Mouse (Mus musculus) heart, embryonic 10.5 days (tissue): ENCODE data around the gene Gm867. TPM values are rescaled to one million over a fixed set of nuclear protein-coding genes. Genes with fewer than 3 reads are reported as not detected.

Experiments used
- DNase-seq: peaks from one replicate; pipeline ENCODE4 v3.0.0-alpha.2; 2017; ENCODE audit warnings: low spot score
- H3K27ac ChIP-seq: fragments of 300-500 bp; sonication (generic); 2 replicates; pipeline ENCODE4 v1.5.1; 2016; ENCODE audit warnings: mild to moderate bottlenecking
- H3K27me3 ChIP-seq: fragments of 300-500 bp; sonication (generic); 2 replicates; pipeline ENCODE4 v1.6.1; 2016; ENCODE audit warnings: mild to moderate bottlenecking; ENCODE audit not compliant: poor library complexity, insufficient read depth, severe bottlenecking
- H3K36me3 ChIP-seq: fragments of 300-500 bp; sonication (generic); 2 replicates; pipeline ENCODE4 v1.6.1; 2016; ENCODE audit warnings: mild to moderate bottlenecking, moderate library complexity
- H3K4me1 ChIP-seq: fragments of 300-500 bp; sonication (generic); 2 replicates; pipeline ENCODE4 v1.6.1; 2016; ENCODE audit warnings: mild to moderate bottlenecking
- H3K4me3 ChIP-seq: fragments of 300-500 bp; sonication (generic); 2 replicates; pipeline ENCODE4 v1.5.1; 2016; ENCODE audit warnings: mild to moderate bottlenecking, moderate library complexity
- H3K9me3 ChIP-seq: fragments of 300-500 bp; sonication (generic); 2 replicates; pipeline ENCODE4 v1.6.1; 2016; ENCODE audit warnings: mild to moderate bottlenecking, moderate library complexity
- WGBS: fragments of 180-500 bp; shearing (Covaris S2); methylation state at CpG from one replicate; pipeline ENCODE4 v1.1.7; 2016; 5-methylcytosine and 5-hydroxymethylcytosine counted together
- polyA plus RNA-seq: library from polyadenylated mRNA; unstranded; fragments of >200 nt; fragmentation: Nextera tagmentation; extraction: Ambion mirVana; gene quantifications from 2 replicates; pipeline ENCODE4 v1.2.1, GENCODE M21; 2016

Gene Gm867
- polyA plus RNA-seq, 1 experiment from 2014 or later = 0.39 TPM

DNA sequence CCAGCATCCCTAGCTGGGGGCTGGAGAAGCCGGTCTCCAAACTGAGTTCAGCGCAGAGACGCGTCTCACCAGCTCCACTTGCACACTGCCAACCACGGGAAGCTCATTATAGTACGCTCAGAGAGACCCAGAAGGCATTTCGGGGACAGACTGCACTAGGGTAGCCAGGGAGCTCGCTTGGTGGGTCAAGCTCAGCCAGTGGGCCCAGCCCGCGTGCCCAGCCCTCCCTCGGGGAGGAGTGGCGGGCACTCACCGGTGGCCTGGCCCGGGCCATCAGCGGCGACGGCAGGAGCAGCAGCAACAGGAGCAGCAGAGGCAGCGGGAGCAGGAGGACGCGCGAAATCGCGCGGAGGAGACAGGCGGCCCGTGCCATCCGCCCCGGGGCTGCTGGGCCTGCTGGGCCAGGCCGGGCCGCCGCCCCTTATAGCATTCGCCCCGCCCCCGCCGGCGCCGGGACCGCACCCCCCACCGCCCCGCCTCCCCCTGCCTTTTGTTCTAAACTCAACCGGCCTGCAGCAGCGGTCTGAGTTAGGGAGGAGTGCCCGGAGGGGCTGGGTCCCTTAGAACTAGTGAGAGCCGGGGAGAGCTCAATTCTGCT lies 8.3 kb downstream of the Gm867 start:
- no peak for DNase-seq
- Histone ChIP-seq H3K27me3 (peaks cover 88% of the 10 kb centered on the region), H3K4me3 (peak overlapping the region; percentile 74), H3K9me3 (no peaks in the 10 kb centered on the region), H3K27ac (peak overlapping the region; percentile 94), H3K4me1 (peaks cover 47% of the 10 kb centered on the region), H3K36me3 (peaks cover 7% of the 10 kb centered on the region)
- 2% methylated on average over 38 of the region's 44 CpGs for WGBS

GRCm38 (mm10) chr10:75931311-75931710 lies 9.2 kb downstream of the Gm867 start:
- Histone ChIP-seq H3K9me3 (no peaks in the 10 kb centered on the region), H3K4me3 (peak overlapping the region; percentile 74), H3K4me1 (peaks cover 45% of the 10 kb centered on the region), H3K27me3 (peaks cover 87% of the 10 kb centered on the region), H3K27ac (no peak overlapping the region), H3K36me3 (peaks cover 16% of the 10 kb centered on the region)
- 23% methylated on average over 7 of the region's 7 CpGs for WGBS
- DNase-seq = no peak

DNA sequence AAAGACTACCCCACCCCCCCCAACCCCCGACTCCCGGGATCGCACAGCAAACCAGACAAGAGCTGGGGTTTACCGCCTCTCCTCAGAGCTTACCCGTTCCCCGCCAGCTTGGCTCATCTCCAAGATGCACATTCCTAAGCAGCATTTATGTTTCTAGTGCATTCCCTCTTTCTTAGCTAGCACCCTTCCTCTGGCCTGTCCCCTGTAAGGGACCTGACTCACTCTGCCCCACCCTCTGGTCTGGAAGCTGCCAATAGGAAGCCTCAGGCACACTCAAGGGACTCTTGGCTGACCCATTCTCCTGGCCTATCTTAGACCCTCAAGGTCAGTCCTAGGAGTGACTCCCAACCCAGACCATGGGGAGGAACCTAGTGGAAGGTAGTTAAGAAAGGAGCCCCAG lies 10.2 kb downstream of the Gm867 start:
- Histone ChIP-seq H3K27ac (no peak overlapping the region), H3K4me1 (peaks cover 36% of the 10 kb centered on the region), H3K27me3 (peaks cover 91% of the 10 kb centered on the region), H3K4me3 (no peak overlapping the region), H3K9me3 (no peaks in the 10 kb centered on the region), H3K36me3 (peaks cover 22% of the 10 kb centered on the region)
- no peak for DNase-seq
- WGBS = 27% methylated on average over 6 of the region's 6 CpGs

DNA sequence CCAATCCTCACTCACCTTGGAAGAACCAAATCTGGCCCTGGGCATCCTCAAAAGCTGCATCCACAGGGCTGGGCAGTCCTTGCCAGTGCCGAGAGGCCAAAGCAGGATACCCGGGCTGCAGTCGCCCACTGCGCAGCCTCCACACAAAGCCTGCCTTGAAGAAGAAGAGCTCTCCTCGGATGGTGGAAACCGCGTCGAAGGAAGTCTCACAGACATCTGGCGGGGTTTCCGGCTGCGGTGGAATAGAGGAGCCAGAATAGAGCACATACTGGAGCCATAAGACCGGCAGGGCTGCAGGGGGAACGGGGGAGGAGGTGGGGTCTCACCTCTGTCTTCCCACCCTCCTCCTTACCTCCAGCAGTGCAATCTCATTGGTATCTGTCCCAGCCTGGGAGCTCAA lies 14.1 kb downstream of the Gm867 start:
- Histone ChIP-seq H3K9me3 (no peaks in the 10 kb centered on the region), H3K4me3 (no peak overlapping the region), H3K4me1 (peaks cover 23% of the 10 kb centered on the region), H3K27ac (no peak overlapping the region), H3K27me3 (peaks cover 61% of the 10 kb centered on the region), H3K36me3 (peaks cover 37% of the 10 kb centered on the region)
- WGBS = 48% methylated on average over 13 of the region's 13 CpGs
- DNase-seq = no peak

DNA sequence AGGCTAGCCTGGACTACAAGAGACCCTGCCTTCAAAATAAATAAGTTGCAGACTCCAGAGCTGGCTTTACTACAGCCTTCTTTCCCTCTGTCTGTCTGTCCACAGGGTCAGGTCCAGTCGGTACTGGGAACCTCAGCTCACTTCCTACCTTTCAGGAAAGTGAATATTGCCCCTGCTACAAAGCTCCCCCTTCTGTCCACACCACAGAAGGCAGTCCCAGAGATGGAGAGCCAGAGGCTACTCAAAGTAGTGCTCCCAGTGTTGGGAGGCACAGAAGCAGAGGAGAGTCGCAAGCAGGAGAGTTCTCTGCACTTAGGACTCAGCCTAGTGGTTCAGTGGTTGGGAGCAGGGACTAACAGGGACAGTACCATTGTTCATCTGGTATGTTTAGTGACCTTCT lies 16.1 kb downstream of the Gm867 start:
- no peaks in the 10 kb centered on the region for H3K9me3 ChIP-seq
- no peak for DNase-seq
- peaks cover 40% of the 10 kb centered on the region for H3K27me3 ChIP-seq
- no peak overlapping the region for H3K27ac ChIP-seq
- peaks cover 37% of the 10 kb centered on the region for H3K36me3 ChIP-seq
- WGBS = 66% methylated on average over 2 of the region's 2 CpGs
- peaks cover 30% of the 10 kb centered on the region for H3K4me1 ChIP-seq
- no peak overlapping the region for H3K4me3 ChIP-seq

GRCm38 (mm10) chr10:75921726-75922560 lies 18.5 kb downstream of the Gm867 start:
- H3K4me1 ChIP-seq = peaks cover 41% of the 10 kb centered on the region
- H3K27ac ChIP-seq = peak overlapping the region; percentile 99
- H3K4me3 ChIP-seq = peak overlapping the region; percentile 93
- peaks cover 47% of the 10 kb centered on the region for H3K36me3 ChIP-seq
- no peak for DNase-seq
- peaks cover 16% of the 10 kb centered on the region for H3K27me3 ChIP-seq
- H3K9me3 ChIP-seq = no peaks in the 10 kb centered on the region
- WGBS = 7% methylated on average over 22 of the region's 22 CpGs

- Histone ChIP-seq H3K27ac (peak within 1 kb of the TSS; percentile 99), H3K4me3 (peak within 1 kb of the TSS; percentile 93), H3K36me3 (peaks cover 47% of the 10 kb centered on the region), H3K27me3 (peaks cover 10% of the 10 kb centered on the region), H3K4me1 (peaks cover 40% of the 10 kb centered on the region), H3K9me3 (no peaks in the 10 kb centered on the region)
- DNase-seq = peak; percentile 97
- WGBS = under 1% methylated on average over 76 of the region's 76 CpGs
These were observed 19.3 kb downstream of the Gm867 start, which contains the start of gene Smarcb1 for GRCm38 (mm10) chr10:75921026-75921725. Gene Smarcb1 (minus strand): TSS chr10:75921617.

DNA sequence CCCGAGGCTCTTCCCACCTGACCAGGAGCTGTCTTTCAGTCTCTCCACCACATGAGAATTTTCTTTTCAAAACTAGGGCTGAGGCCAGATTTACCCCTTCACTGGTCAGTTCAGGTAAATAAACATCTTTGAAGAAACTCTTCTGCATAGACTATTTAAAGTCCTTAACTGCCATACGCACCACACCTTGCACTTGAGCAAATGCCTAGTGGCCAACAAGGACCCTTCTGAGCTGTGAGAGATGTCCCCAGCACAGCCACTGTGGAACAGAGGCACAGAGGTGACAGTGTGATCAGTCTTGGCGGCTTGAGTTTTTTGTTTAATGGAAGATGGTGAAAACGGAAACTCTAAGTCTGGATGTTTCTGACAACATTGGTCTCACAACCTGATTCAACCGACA lies 21.4 kb downstream of the Gm867 start:
- WGBS = 91% methylated on average over 5 of the region's 5 CpGs
- no peak for DNase-seq
- Histone ChIP-seq H3K27me3 (no peaks in the 10 kb centered on the region), H3K36me3 (peaks cover 53% of the 10 kb centered on the region), H3K4me3 (no peak overlapping the region), H3K9me3 (no peaks in the 10 kb centered on the region), H3K4me1 (peaks cover 52% of the 10 kb centered on the region), H3K27ac (no peak overlapping the region)

DNA sequence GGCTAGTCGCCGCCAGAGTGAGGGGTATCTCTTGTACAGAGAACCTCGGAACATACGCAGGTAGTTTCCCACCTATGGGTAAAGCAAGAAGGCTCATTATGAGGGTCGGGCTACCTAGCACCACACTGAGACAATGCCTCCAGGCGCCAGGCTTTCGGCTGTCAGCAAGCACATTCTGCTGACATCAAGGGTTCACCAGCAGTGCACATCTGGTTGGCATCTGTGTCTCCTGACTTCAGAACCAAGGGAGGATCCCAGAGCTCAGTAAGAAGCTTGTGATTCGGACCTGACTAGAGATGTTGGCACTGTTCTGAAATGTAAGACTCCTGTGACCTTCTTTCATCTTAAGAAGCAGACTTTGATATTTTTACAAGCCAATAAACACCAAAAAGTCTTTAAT lies 23.6 kb downstream of the Gm867 start:
- no peak overlapping the region for H3K4me3 ChIP-seq
- no peak for DNase-seq
- H3K27me3 ChIP-seq = no peaks in the 10 kb centered on the region
- H3K9me3 ChIP-seq = no peaks in the 10 kb centered on the region
- H3K36me3 ChIP-seq = peaks cover 65% of the 10 kb centered on the region
- peaks cover 54% of the 10 kb centered on the region for H3K4me1 ChIP-seq
- H3K27ac ChIP-seq = no peak overlapping the region
- 87% methylated on average over 8 of the region's 8 CpGs for WGBS

DNA sequence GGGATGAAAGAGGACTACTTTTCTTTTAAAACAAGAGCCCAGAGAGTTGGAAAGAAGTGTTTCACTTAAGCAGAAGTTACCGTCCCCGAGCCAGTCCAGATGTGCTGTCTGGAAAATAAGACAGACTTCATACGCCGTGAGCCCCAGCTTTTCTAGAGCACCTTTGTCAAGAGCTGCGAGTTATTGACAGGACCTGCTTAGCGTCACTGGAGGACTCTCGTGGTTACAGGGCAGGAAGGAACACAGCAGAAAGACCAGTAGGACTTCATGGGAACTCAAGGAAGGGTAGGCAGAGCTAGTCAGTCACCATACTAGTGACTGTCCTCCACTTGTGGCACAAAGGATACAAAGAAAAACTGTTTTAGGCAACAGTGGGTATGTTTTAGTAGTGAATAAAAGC lies 24.9 kb downstream of the Gm867 start:
- no peak overlapping the region for H3K27ac ChIP-seq
- no peak for DNase-seq
- 46% methylated on average over 7 of the region's 7 CpGs for WGBS
- peaks cover 48% of the 10 kb centered on the region; the same call in 1 of the 2 replicates for H3K4me1 ChIP-seq
- H3K36me3 ChIP-seq = peaks cover 77% of the 10 kb centered on the region
- no peak overlapping the region for H3K4me3 ChIP-seq
- H3K9me3 ChIP-seq = no peaks in the 10 kb centered on the region
- H3K27me3 ChIP-seq = no peaks in the 10 kb centered on the region

DNA sequence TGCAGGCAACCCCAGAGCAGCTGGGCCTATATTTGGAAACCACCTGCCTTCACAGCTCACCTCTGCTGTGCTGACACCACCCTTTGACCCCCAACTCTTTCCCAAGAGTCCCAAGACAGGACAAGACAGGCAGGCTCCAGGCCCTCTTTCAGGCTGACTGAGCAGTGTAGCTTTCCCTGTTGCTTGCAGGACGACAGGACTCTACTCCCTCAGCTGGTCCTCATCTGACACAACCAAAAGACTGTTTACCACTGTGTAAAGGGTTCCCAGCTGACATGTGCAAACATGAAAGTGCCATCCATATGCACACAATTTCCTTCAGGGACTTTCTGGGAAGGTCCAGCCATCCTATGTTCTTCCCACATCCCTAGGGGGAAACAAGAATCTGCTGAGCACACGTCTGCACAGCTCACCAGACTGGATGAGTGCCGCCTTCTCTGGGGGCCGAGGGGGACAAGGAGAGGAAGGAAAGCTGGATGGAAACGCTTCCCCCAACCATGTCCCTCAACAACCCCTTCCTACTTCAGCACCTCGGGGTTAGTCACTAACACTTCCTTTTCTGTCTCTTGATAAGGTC lies 27.4 kb downstream of the Gm867 start:
- Histone ChIP-seq H3K4me1 (peaks cover 29% of the 10 kb centered on the region; the same call in 1 of the 2 replicates), H3K9me3 (no peaks in the 10 kb centered on the region), H3K4me3 (no peak overlapping the region), H3K36me3 (peaks cover 88% of the 10 kb centered on the region), H3K27ac (no peak overlapping the region), H3K27me3 (no peaks in the 10 kb centered on the region)
- no peak for DNase-seq
- 53% methylated on average over 6 of the region's 6 CpGs for WGBS

GRCm38 (mm10) chr10:75910698-75911097 lies 29.8 kb downstream of the Gm867 start:
- H3K9me3 ChIP-seq = no peaks in the 10 kb centered on the region
- H3K4me1 ChIP-seq = peaks cover 20% of the 10 kb centered on the region; the same call in 1 of the 2 replicates
- no peak overlapping the region for H3K27ac ChIP-seq
- no peak for DNase-seq
- H3K27me3 ChIP-seq = no peaks in the 10 kb centered on the region
- no peak overlapping the region for H3K4me3 ChIP-seq
- peaks cover 90% of the 10 kb centered on the region for H3K36me3 ChIP-seq
- WGBS = 93% methylated on average over 2 of the region's 2 CpGs
